Mouse (Mus musculus): ENCODE measurements at regions not wholly inside any gene's neighbourhood (a gene's known extent, or its start where the extent isn't known, plus 50 kb on each side); places are given as distances from the start of the nearest gene placed in this dataset.
A peak's percentile ranks its signal among the peaks of the same experiment; 100 is the strongest.

- DNase-seq: peak; percentile 69 to 79
Measured at GRCm38 (mm10) chr6:51168775-51169695, 263.4 kb upstream of the Nfe2l3 start.

GRCm38 (mm10) chr6:51169971-51170411 lies 262.5 kb upstream of the Nfe2l3 start:
- DNase-seq: peak; percentile 60 to 72

- DNase-seq: peak; percentile 82 to 87
Measured at GRCm38 (mm10) chr6:51170414-51170813, 262.1 kb upstream of the Nfe2l3 start.

- DNase-seq: peak; percentile 72 to 84
Measured at GRCm38 (mm10) chr6:51170871-51171270, 261.6 kb upstream of the Nfe2l3 start.

- peak; percentile 89 to 92 for DNase-seq
Measured at GRCm38 (mm10) chr6:51171761-51172160, 260.7 kb upstream of the Nfe2l3 start.

- DNase-seq: peak; percentile 47 to 64
Measured at GRCm38 (mm10) chr6:51172331-51172791, 260.1 kb upstream of the Nfe2l3 start.

GRCm38 (mm10) chr6:51172856-51173619 lies 259.4 kb upstream of the Nfe2l3 start:
- DNase-seq: peak; percentile 94 to 96

- DNase-seq: peak; percentile 44 to 61
Measured at GRCm38 (mm10) chr6:51173620-51174442, 258.6 kb upstream of the Nfe2l3 start.

GRCm38 (mm10) chr6:51174443-51175021 lies 257.9 kb upstream of the Nfe2l3 start:
- DNase-seq: peak; percentile 44 to 60

GRCm38 (mm10) chr6:51175616-51176590 lies 256.6 kb upstream of the Nfe2l3 start:
- peak in 1 of 2 experiments; percentile 14 for DNase-seq

GRCm38 (mm10) chr6:51176791-51177433 lies 255.6 kb upstream of the Nfe2l3 start:
- no peak for DNase-seq

- DNase-seq: no peak
Measured at GRCm38 (mm10) chr6:51177701-51178060, 254.8 kb upstream of the Nfe2l3 start.

GRCm38 (mm10) chr6:51178061-51178791 lies 254.2 kb upstream of the Nfe2l3 start:
- DNase-seq: peak; percentile 95 to 97

- DNase-seq: no peak
Measured at GRCm38 (mm10) chr6:51178799-51179398, 253.6 kb upstream of the Nfe2l3 start.

GRCm38 (mm10) chr6:51179741-51180537 lies 252.5 kb upstream of the Nfe2l3 start:
- DNase-seq: peak in 1 of 2 experiments; percentile 28

- no peak for DNase-seq
Measured at GRCm38 (mm10) chr6:51180881-51181875, 251.3 kb upstream of the Nfe2l3 start.

GRCm38 (mm10) chr6:51181905-51182304 lies 250.6 kb upstream of the Nfe2l3 start:
- no peak for DNase-seq

Data from kidney, postnatal 4 days (tissue).